Mouse (Mus musculus): Measurements from ENCODE around the gene Ugt2b36. TPM values are rescaled to one million over a fixed set of nuclear protein-coding genes. Genes with fewer than 3 reads are reported as not detected.

The Ugt2b36 gene
- not detected for polyA plus RNA-seq (2014; fragmentation: Illumina TruSeq; extraction: RNeasy Lipid Tissue Mini Kit (QIAGEN cat#74804))

GRCm38 (mm10) chr5:87092346-87093027, at the start of gene Ugt2b36:
Gene Ugt2b36, minus strand, starts transcription at chr5:87092555.

DNA sequence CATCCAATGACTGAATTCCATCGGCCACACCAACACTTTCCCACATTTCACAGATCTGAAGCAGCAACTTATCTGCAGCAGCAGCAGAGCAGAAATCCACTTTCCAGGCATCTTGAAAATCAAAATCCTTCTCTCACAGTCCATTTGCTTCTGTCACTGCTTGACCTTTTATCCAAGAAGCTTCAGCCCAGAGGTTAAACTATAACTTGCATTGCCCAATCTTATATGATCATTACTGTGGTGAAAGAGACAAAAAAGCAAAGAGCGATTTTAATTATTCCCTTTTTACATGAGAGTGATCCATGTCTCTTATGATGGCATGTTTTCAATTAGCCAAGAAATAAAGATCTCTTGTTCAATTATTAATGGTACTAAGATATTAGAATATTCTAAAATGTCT, 47.8 kb upstream of the Ugt2b36 start, which contains the start of gene Ugt2b5:
Ugt2b5 (minus strand) TSS at position 123 of the 400 bp plus-strand sequence.

Other genes with a start within 250 kb of the Ugt2b36 start
- 0.20 TPM for gene Ugt2b34, start 185.6 kb downstream of the Ugt2b36 start, polyA plus RNA-seq (2014; fragmentation: Illumina TruSeq; extraction: RNeasy Lipid Tissue Mini Kit (QIAGEN cat#74804))
- gene Ugt2b1, start 166.0 kb downstream of the Ugt2b36 start, polyA plus RNA-seq (2014; fragmentation: Illumina TruSeq; extraction: RNeasy Lipid Tissue Mini Kit (QIAGEN cat#74804)): not detected
- gene Ugt2b35, start 91.7 kb downstream of the Ugt2b36 start, polyA plus RNA-seq (2014; fragmentation: Illumina TruSeq; extraction: RNeasy Lipid Tissue Mini Kit (QIAGEN cat#74804)): 0.20 TPM
- not detected for gene Ugt2b5, start 47.8 kb upstream of the Ugt2b36 start, polyA plus RNA-seq (2014; fragmentation: Illumina TruSeq; extraction: RNeasy Lipid Tissue Mini Kit (QIAGEN cat#74804))
- not detected for gene Ugt2b37, start 162.2 kb upstream of the Ugt2b36 start, polyA plus RNA-seq (2014; fragmentation: Illumina TruSeq; extraction: RNeasy Lipid Tissue Mini Kit (QIAGEN cat#74804))
- gene Ugt2a3, start 244.6 kb upstream of the Ugt2b36 start, polyA plus RNA-seq (2014; fragmentation: Illumina TruSeq; extraction: RNeasy Lipid Tissue Mini Kit (QIAGEN cat#74804)): not detected